Mouse (Mus musculus) gastrocnemius, adult 18-20 months (tissue): ENCODE results near the gene Akr1c21. TPM values are rescaled to one million over a fixed set of nuclear protein-coding genes. Genes with fewer than 3 reads are reported as not detected.
A peak's percentile ranks its signal among the peaks of the same experiment; 100 is the strongest.
"Not testable (repeated sequence)": the region's sequence is repeated elsewhere in the genome, so short reads cannot be mapped to it uniquely, and the experiment has no call there.

Experiments used
- DNase-seq: peaks from one replicate; pipeline ENCODE4 v3.0.0; 2021; ENCODE audit warnings: low spot score
- long read RNA-seq, 2 experiments: library from polyadenylated mRNA; stranded (forward); transcript quantifications; one replicate each; pipeline ENCODE4 v2.0.0; 2021
- total RNA-seq, 2 experiments: library from RNA; stranded (reverse); gene quantifications; 2 replicates each; pipeline ENCODE4 v1.2.3; 2021

Akr1c21 gene
- not detected for total RNA-seq
- long read RNA-seq, experiment 1, result 0 reads
- long read RNA-seq, experiment 2, result 0 reads

- no peak for DNase-seq
Measured at GRCm38 (mm10) chr13:4573871-4574270, at the start of gene Akr1c21. Gene Akr1c21 (plus strand): TSS chr13:4574075.

- DNase-seq, result no peak
Measured at GRCm38 (mm10) chr13:4559143-4559542, 14.7 kb upstream of the Akr1c21 start.

- DNase-seq, result no peak
Measured at GRCm38 (mm10) chr13:4560500-4560899, 13.4 kb upstream of the Akr1c21 start.

- DNase-seq, result no peak
Measured at GRCm38 (mm10) chr13:4565996-4566395, 7.9 kb upstream of the Akr1c21 start.

- DNase-seq, result no peak
Measured at GRCm38 (mm10) chr13:4576921-4577320, 3.0 kb downstream of the Akr1c21 start.

DNA sequence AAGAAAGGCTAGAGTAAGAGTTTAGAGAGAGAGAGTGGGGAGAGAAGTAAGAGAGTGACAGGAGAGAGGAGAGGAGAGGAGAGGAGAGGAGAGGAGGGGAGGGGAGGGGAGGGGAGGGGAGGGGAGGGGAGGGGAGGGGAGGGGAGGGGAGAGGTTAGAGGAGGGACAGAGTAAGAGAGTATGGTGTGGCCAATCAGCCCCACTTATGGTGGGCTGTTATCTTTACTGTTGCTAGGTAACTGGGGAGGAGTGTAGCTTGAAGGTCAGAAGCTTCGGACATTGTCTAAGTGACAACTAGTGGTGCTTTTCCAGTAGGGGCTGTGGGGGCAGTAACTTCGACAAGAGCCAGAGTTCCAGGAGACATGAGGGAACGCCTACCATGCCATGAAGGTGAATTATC lies 29.6 kb downstream of the Akr1c21 start:
- not testable (repeated sequence) for DNase-seq

GRCm38 (mm10) chr13:4606821-4607220 lies 32.9 kb downstream of the Akr1c21 start:
- no peak for DNase-seq

- DNase-seq, result no peak
Measured at GRCm38 (mm10) chr13:4608530-4608929, 34.7 kb downstream of the Akr1c21 start.

DNA sequence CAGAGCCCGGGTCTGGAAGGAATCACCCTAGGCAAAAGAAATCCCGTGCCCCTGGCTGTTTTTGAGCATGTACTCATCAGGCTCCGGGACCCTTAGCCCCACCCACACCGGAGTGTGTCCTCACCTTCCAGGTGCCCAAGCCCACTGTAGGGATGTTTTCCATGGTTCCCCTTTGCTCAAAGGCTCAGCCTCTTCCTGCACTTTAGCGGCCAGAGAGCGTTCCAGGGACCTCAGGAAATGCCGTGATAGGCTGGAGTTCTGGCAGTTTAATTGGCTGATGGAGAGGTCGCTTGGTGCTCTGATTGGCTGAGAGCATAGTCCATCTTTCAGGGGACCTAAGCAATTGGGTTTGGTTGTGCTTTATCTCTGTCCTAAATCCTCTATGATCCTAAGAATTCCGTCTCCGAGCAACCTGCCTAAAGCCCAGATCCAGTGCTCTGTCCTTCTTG lies 35.1 kb downstream of the Akr1c21 start, which contains the start of gene Akr1e1:
TSS of gene Akr1e1 (minus strand) at position 214 of the 449 bp plus-strand sequence.
- DNase-seq, result peak; percentile 92

DNA sequence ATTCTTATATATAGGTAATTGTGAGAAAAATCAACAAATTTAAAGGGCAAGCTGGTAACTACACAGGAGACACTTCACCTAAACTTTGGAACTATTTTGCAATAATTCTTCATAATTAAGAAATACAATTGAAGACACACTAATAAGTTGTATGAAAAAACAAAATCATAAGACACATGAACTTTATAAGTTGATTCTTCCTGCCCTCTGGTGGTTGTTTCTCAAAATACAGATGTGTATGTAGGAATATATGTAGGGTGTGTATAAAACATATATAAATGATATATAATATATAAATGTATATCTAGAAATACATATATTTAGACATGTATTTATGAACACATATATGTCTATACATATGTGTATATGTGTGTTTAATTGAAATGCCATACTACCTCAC lies 37.0 kb downstream of the Akr1c21 start:
- DNase-seq, result no peak

Other genes starting within 250 kb of the Akr1c21 start
- gene Akr1c6, start 139.8 kb upstream of the Akr1c21 start, total RNA-seq, result under 1 TPM in 1 of 2 experiments, not detected in 1; 0.47 TPM
- not detected for gene Akr1c20, start 50.7 kb upstream of the Akr1c21 start, total RNA-seq
- gene Akr1e1, start 35.1 kb downstream of the Akr1c21 start, total RNA-seq, result 10 to 100 TPM; 12.0 to 15.8 TPM